Comparison of ENCODE assay signal across 9 mouse cellular contexts in the genomic region with DNA sequence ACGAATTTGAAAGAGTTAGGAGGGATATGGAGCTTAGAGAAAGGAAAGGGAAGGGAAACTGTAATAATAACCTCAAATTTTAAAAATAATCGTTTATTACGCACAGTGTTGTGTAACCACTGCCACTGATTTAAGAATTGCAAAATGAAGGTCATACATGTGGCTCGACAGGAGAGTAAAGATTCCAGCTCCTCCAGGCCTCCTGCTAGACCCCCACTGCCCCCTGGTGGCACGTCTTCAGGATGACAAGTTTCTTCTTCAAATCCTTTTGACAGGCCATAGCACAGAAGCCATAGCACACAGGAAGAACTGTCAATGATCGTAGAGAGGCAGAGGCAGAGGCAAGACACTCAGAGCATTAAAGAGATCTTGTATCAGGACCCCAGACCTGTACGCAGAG. TPM values are rescaled to one million over a fixed set of nuclear protein-coding genes. Genes with fewer than 3 reads are reported as not detected.
DNase-seq lines count a peak whose midpoint lies in the region; ATAC-seq and TF ChIP-seq lines count a peak whose summit lies in the region.
"Had no signal": no experiment of that assay in that cellular context is flagged by ENCODE, and none has a peak within 500 bp of the region (broad histone marks: within the 10 kb centered on the region; RNA-seq: fewer than 3 reads in every experiment).

No protein-coding gene starts in this region.

- no peak for TF ChIP-seq POLR2A in ES-Bruce4 (IDR thresholded peaks at IDR 0.05; ENCODE audit: insufficient read depth, low read length)

- H3K4me1 ChIP-seq in ES-Bruce4 (ENCODE audit: control insufficient read depth, insufficient read depth, low read length): no peaks in the 10 kb centered on the region
- no peaks in the 10 kb centered on the region for H3K4me1 ChIP-seq in embryonic facial prominence, embryonic 10.5 days
- no peaks in the 10 kb centered on the region for H3K4me1 ChIP-seq in heart, postnatal 0 days (ENCODE audit: control insufficient read depth, insufficient read depth)
- peaks cover 4% of the 10 kb centered on the region; the same call in 1 of the 2 replicates for H3K4me1 ChIP-seq in lung, embryonic 16.5 days (replicated peaks; ENCODE audit: control insufficient read depth, insufficient read depth, low read length)
- H3K4me1 ChIP-seq: limb, embryonic 15.5 days had no signal

- no peak overlapping the region for H3K4me2 ChIP-seq in heart, postnatal 0 days (ENCODE audit: low read depth, low read length)
- no peak overlapping the region for H3K4me2 ChIP-seq in lung, embryonic 16.5 days (ENCODE audit: low read depth, low read length)
- H3K4me2 ChIP-seq: limb, embryonic 15.5 days had no signal

- 35% methylated on average over 7 of the region's 7 CpGs for WGBS in embryonic facial prominence, embryonic 10.5 days
- 24% methylated on average over 7 of the region's 7 CpGs for WGBS in heart, postnatal 0 days
- WGBS in large intestine, adult 2 months: 23% methylated on average over 7 of the region's 7 CpGs
- 20% methylated on average over 7 of the region's 7 CpGs for WGBS in lung, embryonic 16.5 days

- TF ChIP-seq CTCF in ES-Bruce4 (IDR thresholded peaks at IDR 0.05; ENCODE audit: low read depth, low read length): peak; percentile 85
- TF ChIP-seq CTCF in heart, postnatal 0 days (IDR thresholded peaks at IDR 0.05; ENCODE audit: low read depth): peak; percentile 94

- no peaks in the 10 kb centered on the region for H3K36me3 ChIP-seq in ES-Bruce4 (ENCODE audit: control insufficient read depth, insufficient read depth, low read length, poor library complexity, severe bottlenecking)
- H3K36me3 ChIP-seq in embryonic facial prominence, embryonic 10.5 days (replicated peaks): no peaks in the 10 kb centered on the region
- H3K36me3 ChIP-seq in heart, postnatal 0 days (replicated peaks; ENCODE audit: control insufficient read depth, insufficient read depth, low read length): no peaks in the 10 kb centered on the region
- H3K36me3 ChIP-seq in lung, embryonic 16.5 days (ENCODE audit: control insufficient read depth, insufficient read depth, low read length): no peaks in the 10 kb centered on the region
- H3K36me3 ChIP-seq: limb, embryonic 15.5 days had no signal

- ATAC-seq in heart, postnatal 0 days (ENCODE audit: insufficient read depth, low read depth): peak; percentile 74
- ATAC-seq in lung, embryonic 16.5 days (ENCODE audit: low read depth): peak; percentile 36

- no peak overlapping the region for H3K4me3 ChIP-seq in ES-Bruce4 (ENCODE audit: low read depth, low read length)
- no peak overlapping the region for H3K4me3 ChIP-seq in embryonic facial prominence, embryonic 10.5 days
- no peak overlapping the region for H3K4me3 ChIP-seq in heart, postnatal 0 days (ENCODE audit: low read depth, low read length)
- no peak overlapping the region for H3K4me3 ChIP-seq in lung, embryonic 16.5 days (ENCODE audit: low read length)
- H3K4me3 ChIP-seq: limb, embryonic 15.5 days had no signal

- no peak overlapping the region for H3K27ac ChIP-seq in ES-Bruce4 (ENCODE audit: insufficient read depth, low read length)
- H3K27ac ChIP-seq in embryonic facial prominence, embryonic 10.5 days (replicated peaks): no peak overlapping the region
- H3K27ac ChIP-seq in heart, postnatal 0 days (ENCODE audit: low read depth): no peak overlapping the region
- H3K27ac ChIP-seq in lung, embryonic 16.5 days (ENCODE audit: low read length): no peak overlapping the region
- H3K27ac ChIP-seq: limb, embryonic 15.5 days had no signal

- TF ChIP-seq EP300 in ES-Bruce4 (IDR thresholded peaks at IDR 0.05; ENCODE audit: insufficient read depth, low read depth, low read length): no peak
- no peak for TF ChIP-seq EP300 in heart, postnatal 0 days (IDR thresholded peaks at IDR 0.05; ENCODE audit: low read depth)

- H3K9ac ChIP-seq in ES-Bruce4 (ENCODE audit: low read depth, poor library complexity, severe bottlenecking): no peak overlapping the region
- H3K9ac ChIP-seq in heart, postnatal 0 days (replicated peaks; ENCODE audit: low read depth, low read length): no peak overlapping the region
- no peak overlapping the region for H3K9ac ChIP-seq in lung, embryonic 16.5 days (ENCODE audit: low read length)
- H3K9ac ChIP-seq: limb, embryonic 15.5 days had no signal

- H3K27me3 ChIP-seq in ES-Bruce4 (ENCODE audit: control insufficient read depth, insufficient read depth, low read length, poor library complexity, severe bottlenecking): no peaks in the 10 kb centered on the region
- H3K27me3 ChIP-seq in embryonic facial prominence, embryonic 10.5 days (replicated peaks; ENCODE audit: low read depth, poor library complexity, severe bottlenecking): no peaks in the 10 kb centered on the region
- no peaks in the 10 kb centered on the region for H3K27me3 ChIP-seq in heart, postnatal 0 days (ENCODE audit: control insufficient read depth, insufficient read depth, low read length)
- no peaks in the 10 kb centered on the region for H3K27me3 ChIP-seq in lung, embryonic 16.5 days (ENCODE audit: control insufficient read depth, insufficient read depth, low read depth, low read length)
- H3K27me3 ChIP-seq: limb, embryonic 15.5 days had no signal

- H3K9me3 ChIP-seq in ES-Bruce4 (replicated peaks; ENCODE audit: control insufficient read depth, insufficient read depth, low read length, poor library complexity, severe bottlenecking): no peaks in the 10 kb centered on the region
- H3K9me3 ChIP-seq in embryonic facial prominence, embryonic 10.5 days: no peaks in the 10 kb centered on the region
- H3K9me3 ChIP-seq in heart, postnatal 0 days (replicated peaks; ENCODE audit: control insufficient read depth, low read length): no peaks in the 10 kb centered on the region
- no peaks in the 10 kb centered on the region for H3K9me3 ChIP-seq in lung, embryonic 16.5 days (ENCODE audit: control insufficient read depth, low read length)
- H3K9me3 ChIP-seq: limb, embryonic 15.5 days had no signal

- peak; percentile 87 for DNase-seq in adrenal gland, postnatal 25 days
- peak; percentile 86 for DNase-seq in embryonic facial prominence, embryonic 10.5 days (ENCODE audit: low spot score)
- DNase-seq in heart, postnatal 0 days (ENCODE audit: low spot score): peak; percentile 84
- peak; percentile 14 for DNase-seq in large intestine, adult 2 months (ENCODE audit: low read depth, low spot score)
- peak; percentile 83 for DNase-seq in retina, embryonic 14.5 days (ENCODE audit: low spot score)
- peak; percentile 32 for DNase-seq in urinary bladder, postnatal 10 days (ENCODE audit: low spot score)

RNA-seq across cellular contexts. Expression of gene Olfr283, which starts 9.1 kb away (rescaled TPM):
- not detected in 2 replicates for polyA plus RNA-seq in ES-Bruce4 (2011; ENCODE audit: insufficient read depth, insufficient read length, low read depth, missing spikeins)
- not detected in 2 replicates for total RNA-seq in adrenal gland, postnatal 25 days (2021)
- polyA plus RNA-seq in embryonic facial prominence, embryonic 10.5 days (2016; fragmentation: Nextera tagmentation; extraction: Ambion mirVana): not detected in 2 replicates
- total RNA-seq in heart, postnatal 0 days (2014; rRNA removed; ENCODE audit: low replicate concordance): not detected in 2 replicates
- polyA plus RNA-seq in heart, postnatal 0 days (2015; fragmentation: Nextera tagmentation; extraction: Ambion mirVana): not detected in 2 replicates
- polyA plus RNA-seq in large intestine, adult 2 months (2012; rRNA removed): not detected in 2 replicates
- polyA plus RNA-seq in lung, embryonic 16.5 days (2015; fragmentation: Nextera tagmentation; extraction: Ambion mirVana): not detected in 2 replicates
- polyA plus RNA-seq: limb, embryonic 15.5 days had no signal

RNA-seq across cellular contexts. Expression of gene Olfr282, which starts 41.2 kb away (rescaled TPM):
- polyA plus RNA-seq in ES-Bruce4 (2011; ENCODE audit: insufficient read depth, insufficient read length, low read depth, missing spikeins): not detected in 2 replicates
- not detected in 2 replicates for total RNA-seq in adrenal gland, postnatal 25 days (2021)
- not detected in 2 replicates for polyA plus RNA-seq in embryonic facial prominence, embryonic 10.5 days (2016; fragmentation: Nextera tagmentation; extraction: Ambion mirVana)
- not detected in 2 replicates for total RNA-seq in heart, postnatal 0 days (2014; rRNA removed; ENCODE audit: low replicate concordance)
- not detected in 2 replicates for polyA plus RNA-seq in heart, postnatal 0 days (2015; fragmentation: Nextera tagmentation; extraction: Ambion mirVana)
- not detected in 2 replicates for polyA plus RNA-seq in large intestine, adult 2 months (2012; rRNA removed)
- not detected in 2 replicates for polyA plus RNA-seq in lung, embryonic 16.5 days (2015; fragmentation: Nextera tagmentation; extraction: Ambion mirVana)
- polyA plus RNA-seq: limb, embryonic 15.5 days had no signal

RNA-seq across cellular contexts. Expression of gene Olfr284, which starts 49.0 kb away (rescaled TPM):
- not detected in 2 replicates for polyA plus RNA-seq in ES-Bruce4 (2011; ENCODE audit: insufficient read depth, insufficient read length, low read depth, missing spikeins)
- not detected in 2 replicates for total RNA-seq in adrenal gland, postnatal 25 days (2021)
- polyA plus RNA-seq in embryonic facial prominence, embryonic 10.5 days (2016; fragmentation: Nextera tagmentation; extraction: Ambion mirVana): not detected in 2 replicates
- not detected in 2 replicates for total RNA-seq in heart, postnatal 0 days (2014; rRNA removed; ENCODE audit: low replicate concordance)
- not detected in 2 replicates for polyA plus RNA-seq in heart, postnatal 0 days (2015; fragmentation: Nextera tagmentation; extraction: Ambion mirVana)
- not detected in 2 replicates for polyA plus RNA-seq in large intestine, adult 2 months (2012; rRNA removed)
- not detected in 2 replicates for polyA plus RNA-seq in lung, embryonic 16.5 days (2015; fragmentation: Nextera tagmentation; extraction: Ambion mirVana)
- polyA plus RNA-seq: limb, embryonic 15.5 days had no signal

Comparison
In these comparisons a context has a peak if more than half of its experiments do, and no peak if none do; other contexts are left out.
1. DNase-seq: peak in every context shown above with its lines; median percentile 87 in adrenal gland, postnatal 25 days; 86 in embryonic facial prominence, embryonic 10.5 days; 84 in heart, postnatal 0 days; 83 in retina, embryonic 14.5 days; 32 in urinary bladder, postnatal 10 days; 14 in large intestine, adult 2 months.